Mouse (Mus musculus) C2C12 (cell line): ENCODE measurements around the gene Helz2.

Experiments
- CTCF ChIP-seq: IDR thresholded peaks from one replicate; pipeline ENCODE4 v1.5.1; 2011; ENCODE audit not compliant: control insufficient read depth, insufficient read depth, insufficient read length
- FOSL1 ChIP-seq: IDR thresholded peaks from one replicate; pipeline ENCODE4 v1.8.0; 2011; ENCODE audit warnings: mild to moderate bottlenecking, low read length; ENCODE audit not compliant: poor library complexity, insufficient read depth, severe bottlenecking
- MAX ChIP-seq: IDR thresholded peaks from one replicate; pipeline ENCODE4 v1.6.1; 2011; ENCODE audit warnings: mild to moderate bottlenecking, control low read depth
- USF1 ChIP-seq: IDR thresholded peaks from one replicate; pipeline ENCODE4 v1.6.1; 2011; ENCODE audit warnings: low read depth, mild to moderate bottlenecking, control low read depth, moderate library complexity

- TF ChIP-seq FOSL1 (no peak), CTCF (no peak), USF1 (no peak), MAX (no peak)
Observed at GRCm38 (mm10) chr2:181231171-181231570, 10.7 kb downstream of the Helz2 start.
